Mouse (Mus musculus): Measurements from ENCODE around the gene Gm45194. TPM values are rescaled to one million over a fixed set of nuclear protein-coding genes. Genes with fewer than 3 reads are reported as not detected.

Gene Gm45194
- total and polyA plus RNA-seq, 2 experiments, result not detected

- no peak for TF ChIP-seq CTCF (IDR thresholded peaks at IDR 0.05; ENCODE audit: low read depth, low read length)
- no peak for TF ChIP-seq POLR2A (IDR thresholded peaks at IDR 0.05; ENCODE audit: extremely low read depth, insufficient read depth, low read length)
- Histone ChIP-seq H3K9ac (ENCODE audit: low read depth, low read length) (no peak overlapping the region), H3K27me3 (ENCODE audit: control insufficient read depth, insufficient read depth, low read length) (no peaks in the 10 kb centered on the region), H3K4me1 (ENCODE audit: control insufficient read depth, insufficient read depth, low read length) (no peaks in the 10 kb centered on the region), H3K4me3 (ENCODE audit: insufficient read depth, low read depth, low read length) (no peak overlapping the region), H3K79me2 (ENCODE audit: control insufficient read depth, insufficient read depth, low read length) (no peaks in the 10 kb centered on the region), H3K36me3 (ENCODE audit: control insufficient read depth, insufficient read depth, low read length) (no peaks in the 10 kb centered on the region), H3K27ac (replicated peaks; ENCODE audit: insufficient read depth, low read depth, low read length) (no peak overlapping the region)
- WGBS, result 45% methylated on average over 4 of the region's 4 CpGs
- no peak for DNase-seq (ENCODE audit: extremely low read depth, low read depth, low spot score)
Measured at GRCm38 (mm10) chrX:111960909-111961308, 69.7 kb downstream of the Gm45194 start.

GRCm38 (mm10) chrX:111999661-112000060 is 108.5 kb downstream of the Gm45194 start:
- Histone ChIP-seq H3K79me2 (ENCODE audit: control insufficient read depth, insufficient read depth, low read length) (no peaks in the 10 kb centered on the region), H3K9ac (ENCODE audit: low read depth, low read length) (no peak overlapping the region), H3K4me3 (ENCODE audit: insufficient read depth, low read depth, low read length) (no peak overlapping the region), H3K4me1 (ENCODE audit: control insufficient read depth, insufficient read depth, low read length) (no peaks in the 10 kb centered on the region), H3K36me3 (ENCODE audit: control insufficient read depth, insufficient read depth, low read length) (no peaks in the 10 kb centered on the region), H3K27me3 (ENCODE audit: control insufficient read depth, insufficient read depth, low read length) (no peaks in the 10 kb centered on the region), H3K27ac (replicated peaks; ENCODE audit: insufficient read depth, low read depth, low read length) (no peak overlapping the region)
- no peak for DNase-seq (ENCODE audit: extremely low read depth, low read depth, low spot score)
- WGBS, result 21% methylated on average over 1 of the region's 1 CpGs
- TF ChIP-seq CTCF (IDR thresholded peaks at IDR 0.05; ENCODE audit: low read depth, low read length) (no peak), POLR2A (IDR thresholded peaks at IDR 0.05; ENCODE audit: extremely low read depth, insufficient read depth, low read length) (no peak)

GRCm38 (mm10) chrX:112010707-112011106 is 119.5 kb downstream of the Gm45194 start, which contains the start of gene Tex16:
Tex16 (plus strand) TSS chrX:112011007.
- TF ChIP-seq CTCF (IDR thresholded peaks at IDR 0.05; ENCODE audit: low read depth, low read length) (no peak), POLR2A (IDR thresholded peaks at IDR 0.05; ENCODE audit: extremely low read depth, insufficient read depth, low read length) (no peak)

GRCm38 (mm10) chrX:112238749-112239148 is 347.6 kb downstream of the Gm45194 start, which contains the start of gene 4933403O08Rik:
4933403O08Rik (plus strand) TSS chrX:112239049.
- Histone ChIP-seq H3K36me3 (ENCODE audit: control insufficient read depth, insufficient read depth, low read length) (no peaks in the 10 kb centered on the region), H3K4me3 (ENCODE audit: insufficient read depth, low read depth, low read length) (no peak within 1 kb of the TSS), H3K27me3 (ENCODE audit: control insufficient read depth, insufficient read depth, low read length) (no peaks in the 10 kb centered on the region), H3K27ac (replicated peaks; ENCODE audit: insufficient read depth, low read depth, low read length) (no peak within 1 kb of the TSS), H3K9ac (ENCODE audit: low read depth, low read length) (no peak within 1 kb of the TSS), H3K4me1 (ENCODE audit: control insufficient read depth, insufficient read depth, low read length) (no peaks in the 10 kb centered on the region), H3K79me2 (ENCODE audit: control insufficient read depth, insufficient read depth, low read length) (no peaks in the 10 kb centered on the region)
- 92% methylated on average over 3 of the region's 3 CpGs for WGBS
- TF ChIP-seq CTCF (IDR thresholded peaks at IDR 0.05; ENCODE audit: low read depth, low read length), result no peak
- TF ChIP-seq POLR2A (IDR thresholded peaks at IDR 0.05; ENCODE audit: extremely low read depth, insufficient read depth, low read length), result no peak
- DNase-seq (ENCODE audit: extremely low read depth, low read depth, low spot score), result no peak

More at GRCm38 (mm10) chrX:112010707-112011106, 119.5 kb downstream of the Gm45194 start, which contains the start of gene Tex16:
- no peaks in the 10 kb centered on the region for H3K36me3 ChIP-seq (ENCODE audit: control insufficient read depth, insufficient read depth, low read length)
- no peak for DNase-seq (ENCODE audit: extremely low read depth, low read depth, low spot score)
- H3K79me2 ChIP-seq (ENCODE audit: control insufficient read depth, insufficient read depth, low read length), result no peaks in the 10 kb centered on the region
- no peaks in the 10 kb centered on the region for H3K27me3 ChIP-seq (ENCODE audit: control insufficient read depth, insufficient read depth, low read length)
- H3K27ac ChIP-seq (replicated peaks; ENCODE audit: insufficient read depth, low read depth, low read length), result no peak within 1 kb of the TSS
- no peak within 1 kb of the TSS for H3K4me3 ChIP-seq (ENCODE audit: insufficient read depth, low read depth, low read length)
- H3K4me1 ChIP-seq (ENCODE audit: control insufficient read depth, insufficient read depth, low read length), result no peaks in the 10 kb centered on the region
- no peak within 1 kb of the TSS for H3K9ac ChIP-seq (ENCODE audit: low read depth, low read length)

GRCm38 (mm10) chrX:112242916-112243315 is 351.7 kb downstream of the Gm45194 start:
- H3K4me3 ChIP-seq (ENCODE audit: insufficient read depth, low read depth, low read length), result no peak overlapping the region
- TF ChIP-seq CTCF (IDR thresholded peaks at IDR 0.05; ENCODE audit: low read depth, low read length), result no peak
- no peak for TF ChIP-seq POLR2A (IDR thresholded peaks at IDR 0.05; ENCODE audit: extremely low read depth, insufficient read depth, low read length)
- 83% methylated on average over 1 of the region's 1 CpGs for WGBS

GRCm38 (mm10) chrX:112255513-112255912 is 364.3 kb downstream of the Gm45194 start:
- Histone ChIP-seq H3K27ac (replicated peaks; ENCODE audit: insufficient read depth, low read depth, low read length) (no peak overlapping the region), H3K4me1 (ENCODE audit: control insufficient read depth, insufficient read depth, low read length) (no peaks in the 10 kb centered on the region), H3K4me3 (ENCODE audit: insufficient read depth, low read depth, low read length) (no peak overlapping the region), H3K9ac (ENCODE audit: low read depth, low read length) (no peak overlapping the region), H3K27me3 (ENCODE audit: control insufficient read depth, insufficient read depth, low read length) (no peaks in the 10 kb centered on the region), H3K79me2 (ENCODE audit: control insufficient read depth, insufficient read depth, low read length) (no peaks in the 10 kb centered on the region), H3K36me3 (ENCODE audit: control insufficient read depth, insufficient read depth, low read length) (no peaks in the 10 kb centered on the region)
- TF ChIP-seq CTCF (IDR thresholded peaks at IDR 0.05; ENCODE audit: low read depth, low read length) (no peak), POLR2A (IDR thresholded peaks at IDR 0.05; ENCODE audit: extremely low read depth, insufficient read depth, low read length) (no peak)
- DNase-seq (ENCODE audit: extremely low read depth, low read depth, low spot score), result no peak
- WGBS, result 72% methylated on average over 2 of the region's 2 CpGs

More at GRCm38 (mm10) chrX:112242916-112243315, 351.7 kb downstream of the Gm45194 start:
- Histone ChIP-seq H3K9ac (ENCODE audit: low read depth, low read length) (no peak overlapping the region), H3K36me3 (ENCODE audit: control insufficient read depth, insufficient read depth, low read length) (no peaks in the 10 kb centered on the region), H3K27ac (replicated peaks; ENCODE audit: insufficient read depth, low read depth, low read length) (no peak overlapping the region), H3K27me3 (ENCODE audit: control insufficient read depth, insufficient read depth, low read length) (no peaks in the 10 kb centered on the region), H3K4me1 (ENCODE audit: control insufficient read depth, insufficient read depth, low read length) (no peaks in the 10 kb centered on the region), H3K79me2 (ENCODE audit: control insufficient read depth, insufficient read depth, low read length) (no peaks in the 10 kb centered on the region)
- DNase-seq (ENCODE audit: extremely low read depth, low read depth, low spot score), result no peak

All from liver, adult 2 months (tissue).